Mouse (Mus musculus): ENCODE measurements around the gene Dlg2. TPM values are rescaled to one million over a fixed set of nuclear protein-coding genes. Genes with fewer than 3 reads are reported as not detected.

Gene Dlg2
- polyA plus RNA-seq, 1 experiment, result 6.0 TPM

- DNase-seq, result no peak
- Histone ChIP-seq H3K27me3 (ENCODE audit: control insufficient read depth, insufficient read depth, low read length) (no peaks in the 10 kb centered on the region), H3K36me3 (ENCODE audit: control insufficient read depth, insufficient read depth, low read length) (no peaks in the 10 kb centered on the region), H3K27ac (ENCODE audit: control insufficient read depth, insufficient read depth, low read length) (no peak overlapping the region), H3K4me3 (ENCODE audit: control insufficient read depth, insufficient read depth, low read length) (no peak overlapping the region), H3K4me1 (replicated peaks; ENCODE audit: control insufficient read depth, insufficient read depth, low read length) (no peaks in the 10 kb centered on the region)
- 93% methylated on average over 2 of the region's 2 CpGs for WGBS
- TF ChIP-seq CTCF (IDR thresholded peaks at IDR 0.05; ENCODE audit: borderline replicate concordance, control insufficient read depth, extremely low read depth, insufficient read depth, low read length, poor library complexity), result no peak
- TF ChIP-seq POLR2A (IDR thresholded peaks at IDR 0.05; ENCODE audit: control insufficient read depth, extremely low read depth, insufficient read depth, low read length, poor library complexity), result no peak
These were observed 1459.7 kb downstream of the Dlg2 start for GRCm38 (mm10) chr7:91936193-91936592.

- TF ChIP-seq CTCF (IDR thresholded peaks at IDR 0.05; ENCODE audit: borderline replicate concordance, control insufficient read depth, extremely low read depth, insufficient read depth, low read length, poor library complexity) (no peak), POLR2A (IDR thresholded peaks at IDR 0.05; ENCODE audit: control insufficient read depth, extremely low read depth, insufficient read depth, low read length, poor library complexity) (no peak)
- WGBS, result 65% methylated on average over 1 of the region's 1 CpGs
- H3K27ac ChIP-seq (ENCODE audit: control insufficient read depth, insufficient read depth, low read length), result no peak overlapping the region
- DNase-seq, result no peak
- no peaks in the 10 kb centered on the region for H3K4me1 ChIP-seq (replicated peaks; ENCODE audit: control insufficient read depth, insufficient read depth, low read length)
- no peaks in the 10 kb centered on the region for H3K27me3 ChIP-seq (ENCODE audit: control insufficient read depth, insufficient read depth, low read length)
- no peaks in the 10 kb centered on the region for H3K36me3 ChIP-seq (ENCODE audit: control insufficient read depth, insufficient read depth, low read length)
- H3K4me3 ChIP-seq (ENCODE audit: control insufficient read depth, insufficient read depth, low read length), result no peak overlapping the region
These were observed 1466.8 kb downstream of the Dlg2 start for GRCm38 (mm10) chr7:91943224-91943623.

- no peak overlapping the region for H3K4me3 ChIP-seq (ENCODE audit: control insufficient read depth, insufficient read depth, low read length)
- TF ChIP-seq CTCF (IDR thresholded peaks at IDR 0.05; ENCODE audit: borderline replicate concordance, control insufficient read depth, extremely low read depth, insufficient read depth, low read length, poor library complexity) (no peak), POLR2A (IDR thresholded peaks at IDR 0.05; ENCODE audit: control insufficient read depth, extremely low read depth, insufficient read depth, low read length, poor library complexity) (no peak)
- H3K27ac ChIP-seq (ENCODE audit: control insufficient read depth, insufficient read depth, low read length), result no peak overlapping the region
- H3K4me1 ChIP-seq (replicated peaks; ENCODE audit: control insufficient read depth, insufficient read depth, low read length), result no peaks in the 10 kb centered on the region
- H3K36me3 ChIP-seq (ENCODE audit: control insufficient read depth, insufficient read depth, low read length), result no peaks in the 10 kb centered on the region
- no peak for DNase-seq
- no peaks in the 10 kb centered on the region for H3K27me3 ChIP-seq (ENCODE audit: control insufficient read depth, insufficient read depth, low read length)
- WGBS, result 93% methylated on average over 1 of the region's 1 CpGs
These were observed 1479.1 kb downstream of the Dlg2 start for GRCm38 (mm10) chr7:91955584-91955983.

- 87% methylated on average over 2 of the region's 2 CpGs for WGBS
- Histone ChIP-seq H3K27ac (ENCODE audit: control insufficient read depth, insufficient read depth, low read length) (no peak overlapping the region), H3K36me3 (ENCODE audit: control insufficient read depth, insufficient read depth, low read length) (no peaks in the 10 kb centered on the region), H3K27me3 (ENCODE audit: control insufficient read depth, insufficient read depth, low read length) (no peaks in the 10 kb centered on the region), H3K4me3 (ENCODE audit: control insufficient read depth, insufficient read depth, low read length) (no peak overlapping the region), H3K4me1 (replicated peaks; ENCODE audit: control insufficient read depth, insufficient read depth, low read length) (no peaks in the 10 kb centered on the region)
- no peak for DNase-seq
- TF ChIP-seq POLR2A (IDR thresholded peaks at IDR 0.05; ENCODE audit: control insufficient read depth, extremely low read depth, insufficient read depth, low read length, poor library complexity), result no peak
- TF ChIP-seq CTCF (IDR thresholded peaks at IDR 0.05; ENCODE audit: borderline replicate concordance, control insufficient read depth, extremely low read depth, insufficient read depth, low read length, poor library complexity), result no peak
These were observed 1486.5 kb downstream of the Dlg2 start for GRCm38 (mm10) chr7:91962956-91963355.

- H3K36me3 ChIP-seq (ENCODE audit: control insufficient read depth, insufficient read depth, low read length), result no peaks in the 10 kb centered on the region
- no peak for DNase-seq
- WGBS, result 88% methylated on average over 1 of the region's 1 CpGs
- H3K27me3 ChIP-seq (ENCODE audit: control insufficient read depth, insufficient read depth, low read length), result no peaks in the 10 kb centered on the region
- no peak overlapping the region for H3K4me3 ChIP-seq (ENCODE audit: control insufficient read depth, insufficient read depth, low read length)
- H3K4me1 ChIP-seq (replicated peaks; ENCODE audit: control insufficient read depth, insufficient read depth, low read length), result no peaks in the 10 kb centered on the region
- no peak overlapping the region for H3K27ac ChIP-seq (ENCODE audit: control insufficient read depth, insufficient read depth, low read length)
- no peak for TF ChIP-seq CTCF (IDR thresholded peaks at IDR 0.05; ENCODE audit: borderline replicate concordance, control insufficient read depth, extremely low read depth, insufficient read depth, low read length, poor library complexity)
- TF ChIP-seq POLR2A (IDR thresholded peaks at IDR 0.05; ENCODE audit: control insufficient read depth, extremely low read depth, insufficient read depth, low read length, poor library complexity), result no peak
These were observed 1496.5 kb downstream of the Dlg2 start for GRCm38 (mm10) chr7:91972970-91973369.

GRCm38 (mm10) chr7:92003769-92004455 lies 1527.4 kb downstream of the Dlg2 start:
- H3K27ac ChIP-seq (ENCODE audit: control insufficient read depth, insufficient read depth, low read length), result no peak overlapping the region
- no peak for DNase-seq
- no peaks in the 10 kb centered on the region for H3K4me1 ChIP-seq (replicated peaks; ENCODE audit: control insufficient read depth, insufficient read depth, low read length)
- no peaks in the 10 kb centered on the region for H3K36me3 ChIP-seq (ENCODE audit: control insufficient read depth, insufficient read depth, low read length)
- TF ChIP-seq POLR2A (IDR thresholded peaks at IDR 0.05; ENCODE audit: control insufficient read depth, extremely low read depth, insufficient read depth, low read length, poor library complexity) (no peak), CTCF (IDR thresholded peaks at IDR 0.05; ENCODE audit: borderline replicate concordance, control insufficient read depth, extremely low read depth, insufficient read depth, low read length, poor library complexity) (no peak)
- no peaks in the 10 kb centered on the region for H3K27me3 ChIP-seq (ENCODE audit: control insufficient read depth, insufficient read depth, low read length)
- WGBS, result 93% methylated on average over 5 of the region's 5 CpGs
- H3K4me3 ChIP-seq (ENCODE audit: control insufficient read depth, insufficient read depth, low read length), result no peak overlapping the region
